Mouse (Mus musculus) MEL (cell line): ENCODE data around the gene Prr12. TPM values are rescaled to one million over a fixed set of nuclear protein-coding genes. Genes with fewer than 3 reads are reported as not detected.

ENCODE experiments used
- DNase-seq: peaks from one replicate; pipeline ENCODE4 v3.0.0; 2011; ENCODE audit warnings: low read depth, low spot score
- H3K27ac ChIP-seq: 2 replicates; pipeline ENCODE4 v1.5.1; 2012; ENCODE audit warnings: low read depth, mild to moderate bottlenecking, control low read depth, low read length, moderate library complexity; ENCODE audit not compliant: control insufficient read depth
- H3K27me3 ChIP-seq, 2 experiments: fragments of 150-350 bp in 1 of 2; sonication (generic) in 1 of 2; 2 replicates each; pipeline ENCODE4 v1.6.1; 2012; ENCODE audit warnings: low read length in 2 of 2, mild to moderate bottlenecking in 2 of 2, improper control_type of control experiment in 1 of 2, moderate library complexity in 1 of 2; ENCODE audit not compliant: insufficient read depth in 2 of 2, control insufficient read depth in 1 of 2
- H3K36me3 ChIP-seq, 2 experiments: 2 replicates each; pipeline ENCODE4 v1.6.1; 2012 to 2014; ENCODE audit warnings: low read length in 2 of 2, improper control_type of control experiment in 1 of 2, inconsistent platforms in 1 of 2, mild to moderate bottlenecking in 1 of 2; ENCODE audit not compliant: insufficient read depth in 2 of 2, control insufficient read depth in 1 of 2
- H3K4me1 ChIP-seq, 2 experiments: fragments of 150-350 bp in 1 of 2; sonication (generic) in 1 of 2; 2 replicates each; pipeline ENCODE4 v1.6.1; 2012; ENCODE audit warnings: low read length in 2 of 2, improper control_type of control experiment in 1 of 2, mild to moderate bottlenecking in 1 of 2; ENCODE audit not compliant: insufficient read depth in 2 of 2, control insufficient read depth in 1 of 2
- H3K4me3 ChIP-seq, 2 experiments: fragments of 150-350 bp in 1 of 2; sonication (generic) in 1 of 2; 2 replicates each; pipeline ENCODE4 v1.5.1; 2012; ENCODE audit warnings: low read depth in 2 of 2, low read length in 2 of 2, mild to moderate bottlenecking in 2 of 2, moderate library complexity in 2 of 2, control low read depth in 1 of 2, improper control_type of control experiment in 1 of 2; ENCODE audit not compliant: control insufficient read depth in 1 of 2, insufficient read depth in 1 of 2
- H3K79me2 ChIP-seq: 2 replicates; pipeline ENCODE4 v1.6.1; 2012; ENCODE audit warnings: mild to moderate bottlenecking, low read length, moderate library complexity; ENCODE audit not compliant: control insufficient read depth, poor library complexity, insufficient read depth
- H3K9ac ChIP-seq: 2 replicates; pipeline ENCODE4 v1.6.1; 2012; ENCODE audit warnings: low read depth, mild to moderate bottlenecking, control low read depth, low read length, moderate library complexity; ENCODE audit not compliant: control insufficient read depth, poor library complexity, severe bottlenecking
- H3K9me3 ChIP-seq: fragments of 150-350 bp; sonication (generic); replicated peaks from 2 replicates; pipeline ENCODE4 v1.6.1; 2012; ENCODE audit warnings: mild to moderate bottlenecking, low read length, improper control_type of control experiment, moderate library complexity; ENCODE audit not compliant: insufficient read depth
- BHLHE40 ChIP-seq: IDR thresholded peaks from 2 replicates; pipeline ENCODE4 v1.6.1; 2012; ENCODE audit warnings: low read depth, mild to moderate bottlenecking, inconsistent platforms, low read length, improper control_type of control experiment, borderline replicate concordance
- CHD1 ChIP-seq: IDR thresholded peaks from 2 replicates; pipeline ENCODE4 v1.6.1; 2012; ENCODE audit warnings: low read depth, mild to moderate bottlenecking, inconsistent platforms, low read length, improper control_type of control experiment
- CHD2 ChIP-seq: IDR thresholded peaks from 2 replicates; pipeline ENCODE4 v1.6.1; 2011; ENCODE audit warnings: low read length, improper control_type of control experiment
- CTCF ChIP-seq, 3 experiments: IDR thresholded peaks in 2 of 3; conservative IDR thresholded peaks in 1 of 3; 2 replicates each; pipeline ENCODE4 v1.5.1; 2011 to 2012; ENCODE audit warnings: low read length in 3 of 3, low read depth in 2 of 3, mild to moderate bottlenecking in 2 of 3, improper control_type of control experiment in 1 of 3, inconsistent platforms in 1 of 3, mixed read lengths in 1 of 3, moderate library complexity in 1 of 3; ENCODE audit not compliant: control insufficient read depth in 1 of 3, insufficient read depth in 1 of 3, poor library complexity in 1 of 3, severe bottlenecking in 1 of 3
- E2F4 ChIP-seq: IDR thresholded peaks from 2 replicates; pipeline ENCODE4 v1.6.1; 2011; ENCODE audit warnings: low read depth, low read length, improper control_type of control experiment, borderline replicate concordance
- ELF1 ChIP-seq: IDR thresholded peaks from 2 replicates; pipeline ENCODE4 v1.6.1; 2014; ENCODE audit warnings: low read depth, mild to moderate bottlenecking, inconsistent platforms, low read length, improper control_type of control experiment, moderate library complexity
- EP300 ChIP-seq, 2 experiments: IDR thresholded peaks; 2 replicates each; pipeline ENCODE4 v1.6.1; 2011; ENCODE audit warnings: improper control_type of control experiment in 2 of 2, low read length in 2 of 2, low read depth in 1 of 2, mild to moderate bottlenecking in 1 of 2
- ETS1 ChIP-seq: IDR thresholded peaks from 2 replicates; pipeline ENCODE4 v1.6.1; 2012; ENCODE audit warnings: low read depth, mild to moderate bottlenecking, inconsistent platforms, low read length, improper control_type of control experiment, moderate library complexity
- HCFC1 ChIP-seq: IDR thresholded peaks from 2 replicates; pipeline ENCODE4 v1.6.1; 2012; ENCODE audit warnings: low read depth, mild to moderate bottlenecking, inconsistent platforms, low read length, improper control_type of control experiment, moderate library complexity
- JUND ChIP-seq: IDR thresholded peaks from 2 replicates; pipeline ENCODE4 v1.6.1; 2011; ENCODE audit warnings: low read depth, mild to moderate bottlenecking, improper control_type of control experiment, low read length
- MAFK ChIP-seq: IDR thresholded peaks from 2 replicates; pipeline ENCODE4 v1.6.1; 2011; ENCODE audit warnings: low read depth, mild to moderate bottlenecking, low read length, improper control_type of control experiment, borderline replicate concordance
- MYC ChIP-seq: IDR thresholded peaks from 2 replicates; pipeline ENCODE4 v1.6.1; 2011; ENCODE audit warnings: low read depth, mild to moderate bottlenecking, low read length, improper control_type of control experiment, moderate library complexity
- NRF1 ChIP-seq: IDR thresholded peaks from 2 replicates; pipeline ENCODE4 v1.6.1; 2014; ENCODE audit warnings: low read depth, mild to moderate bottlenecking, inconsistent platforms, low read length, improper control_type of control experiment, moderate library complexity; ENCODE audit not compliant: poor library complexity, insufficient read depth, severe bottlenecking
- POLR2A ChIP-seq, 2 experiments: IDR thresholded peaks; 2 replicates each; pipeline ENCODE4 v1.6.1; 2011 to 2012; ENCODE audit warnings: low read length in 2 of 2, mild to moderate bottlenecking in 2 of 2, control low read depth in 1 of 2, improper control_type of control experiment in 1 of 2, low read depth in 1 of 2, moderate library complexity in 1 of 2; ENCODE audit not compliant: control insufficient read depth in 1 of 2, insufficient read depth in 1 of 2, poor library complexity in 1 of 2
- POLR2AphosphoS2 ChIP-seq: IDR thresholded peaks from 2 replicates; pipeline ENCODE4 v1.6.1; 2011; ENCODE audit warnings: low read length, improper control_type of control experiment
- POLR2AphosphoS5 ChIP-seq: IDR thresholded peaks from 2 replicates; pipeline ENCODE4 v1.6.1; 2012; ENCODE audit warnings: low read depth, borderline replicate concordance, mild to moderate bottlenecking, inconsistent platforms, low read length, moderate library complexity, mixed read lengths
- RCOR1 ChIP-seq: IDR thresholded peaks from 2 replicates; pipeline ENCODE4 v1.6.1; 2012; ENCODE audit warnings: low read depth, mild to moderate bottlenecking, inconsistent platforms, low read length, improper control_type of control experiment
- TBP ChIP-seq: IDR thresholded peaks from 2 replicates; pipeline ENCODE4 v1.8.0; 2011; ENCODE audit warnings: low read depth, low read length, improper control_type of control experiment
- UBTF ChIP-seq: IDR thresholded peaks from 2 replicates; pipeline ENCODE4 v1.6.1; 2012; ENCODE audit warnings: low read depth, mild to moderate bottlenecking, inconsistent platforms, low read length, improper control_type of control experiment, moderate library complexity, borderline replicate concordance; ENCODE audit not compliant: insufficient read depth
- USF1 ChIP-seq: IDR thresholded peaks from 2 replicates; pipeline ENCODE4 v1.6.1; 2014; ENCODE audit warnings: low read depth, mild to moderate bottlenecking, inconsistent platforms, low read length, improper control_type of control experiment, moderate library complexity
- ZKSCAN1 ChIP-seq: IDR thresholded peaks from 2 replicates; pipeline ENCODE4 v1.6.1; 2012; ENCODE audit warnings: low read depth, mild to moderate bottlenecking, inconsistent platforms, low read length, improper control_type of control experiment, moderate library complexity
- ZNF384 ChIP-seq: IDR thresholded peaks from 2 replicates; pipeline ENCODE4 v1.6.1; 2012; ENCODE audit warnings: low read depth, mild to moderate bottlenecking, inconsistent platforms, low read length, improper control_type of control experiment
- polyA plus RNA-seq, 2 experiments: library from polyadenylated mRNA; stranded (reverse) in 1 of 2; unstranded in 1 of 2; fragments of >175 nt in 1 of 2; fragments of >200 nt in 1 of 2; gene quantifications; 2 replicates each; pipeline versions ENCODE4 v1.2.1 to v1.2.4; 2012; ENCODE audit warnings: low replicate concordance in 2 of 2, low read depth in 1 of 2; ENCODE audit not compliant: insufficient read length in 2 of 2, insufficient read depth in 1 of 2, missing spikeins in 1 of 2
- total RNA-seq: library from RNA; depleted of rRNA; stranded (reverse); fragments of 300-350 nt; gene quantifications from 2 replicates; pipeline ENCODE4 v1.2.3, GENCODE M21; 2012

Prr12 gene
- total and polyA plus RNA-seq, 3 experiments, result 3.5 to 32.1 TPM; not detected in 1

GRCm38 (mm10) chr7:45073949-45074348, 21.3 kb upstream of the Prr12 start:
- TF ChIP-seq HCFC1 (no peak), POLR2A (IDR thresholded peaks at IDR 0.05; ENCODE audit: control insufficient read depth in 1 of 2, insufficient read depth in 1 of 2, low read depth in 1 of 2, low read length in 2 of 2, poor library complexity in 1 of 2) (no peak), MAFK (no peak), UBTF (no peak), MYC (no peak), E2F4 (no peak)
- TF ChIP-seq, all 39 proteins: peak for 0
- no peak for DNase-seq
- no peaks in the 10 kb centered on the region for H3K36me3 ChIP-seq
- H3K4me1 ChIP-seq, result no peaks in the 10 kb centered on the region
- H3K27ac ChIP-seq, result no peak overlapping the region
- H3K4me3 ChIP-seq, result no peak overlapping the region
- no peaks in the 10 kb centered on the region for H3K9me3 ChIP-seq
- H3K79me2 ChIP-seq, result peaks cover 15% of the 10 kb centered on the region
- H3K9ac ChIP-seq, result no peak overlapping the region
- no peaks in the 10 kb centered on the region for H3K27me3 ChIP-seq

GRCm38 (mm10) chr7:45073171-45073707, 20.6 kb upstream of the Prr12 start:
- Histone ChIP-seq H3K27me3 (no peaks in the 10 kb centered on the region), H3K4me3 (no peak overlapping the region), H3K9ac (no peak overlapping the region), H3K27ac (no peak overlapping the region), H3K9me3 (no peaks in the 10 kb centered on the region), H3K4me1 (peaks cover 0 to 1% of the 10 kb centered on the region in 2 experiments; a peak in 2 of 4 replicates), H3K36me3 (peaks cover 0 to under 1% of the 10 kb centered on the region in 2 experiments; a peak in 1 of 4 replicates), H3K79me2 (peaks cover 21% of the 10 kb centered on the region)
- DNase-seq, result no peak
- no peak for TF ChIP-seq USF1
- TF ChIP-seq CTCF (IDR thresholded peaks at IDR 0.05 in 2 of 3, conservative IDR thresholded peaks at IDR 0.05 in 1 of 3; ENCODE audit: control insufficient read depth in 1 of 3, insufficient read depth in 1 of 3, low read depth in 2 of 3, low read length in 3 of 3, poor library complexity in 1 of 3, severe bottlenecking in 1 of 3), result no peak
- no peak for TF ChIP-seq CHD1
- TF ChIP-seq TBP, result no peak
- no peak for TF ChIP-seq BHLHE40
- no peak for TF ChIP-seq ELF1
- no peak for TF ChIP-seq ZNF384
- TF ChIP-seq EP300 (IDR thresholded peaks at IDR 0.05; ENCODE audit: low read depth in 1 of 2, low read length in 2 of 2), result no peak
- TF ChIP-seq JUND, result no peak
- TF ChIP-seq RCOR1, result no peak
- TF ChIP-seq ETS1, result no peak
- no peak for TF ChIP-seq ZKSCAN1
- TF ChIP-seq POLR2AphosphoS5, result no peak
- TF ChIP-seq UBTF, result no peak
- no peak for TF ChIP-seq MYC
- no peak for TF ChIP-seq POLR2AphosphoS2
- no peak for TF ChIP-seq NRF1
- TF ChIP-seq CHD2, result no peak
